In genomic region chr6:134105514-134106201, GRCm38 (mm10) we compare ENCODE assay signal across 8 mouse cellular contexts.
DNase-seq lines count a peak whose midpoint lies in the region; ATAC-seq and TF ChIP-seq lines count a peak whose summit lies in the region.

No protein-coding gene starts in this region.

- intact Hi-C loops in gastrocnemius, postnatal 14 days (cut with DNase I; ENCODE audit: low total_unique reads): no loop called here

- no peak for ATAC-seq in midbrain, postnatal 0 days (ENCODE audit: low FRiP score)
- ATAC-seq in midbrain, embryonic 15.5 days (replicated peaks): no peak
- peak; percentile 45; the same call in 1 of the 2 replicates for ATAC-seq in heart, embryonic 15.5 days (replicated peaks; ENCODE audit: insufficient number of reproducible peaks, insufficient read depth, low FRiP score, low read depth)
- ATAC-seq in liver, embryonic 15.5 days (ENCODE audit: insufficient read depth): peak; percentile 32; the same call in 1 of the 2 replicates

- no peaks in the 10 kb centered on the region for H3K27me3 ChIP-seq in midbrain, postnatal 0 days (ENCODE audit: insufficient read depth, low read length)
- no peaks in the 10 kb centered on the region for H3K27me3 ChIP-seq in midbrain, embryonic 15.5 days (replicated peaks)
- no peaks in the 10 kb centered on the region for H3K27me3 ChIP-seq in heart, embryonic 15.5 days
- no peaks in the 10 kb centered on the region for H3K27me3 ChIP-seq in liver, embryonic 15.5 days

- WGBS in midbrain, postnatal 0 days: 65% methylated on average over 15 of the region's 15 CpGs
- WGBS in midbrain, embryonic 15.5 days: 72% methylated on average over 15 of the region's 15 CpGs
- 23% methylated on average over 15 of the region's 15 CpGs for WGBS in heart, embryonic 15.5 days
- WGBS in liver, embryonic 15.5 days (ENCODE audit: insufficient replicate concordance): 31% methylated on average over 15 of the region's 15 CpGs

- no peaks in the 10 kb centered on the region for H3K36me3 ChIP-seq in midbrain, postnatal 0 days (ENCODE audit: insufficient read depth, low read length)
- H3K36me3 ChIP-seq in midbrain, embryonic 15.5 days (replicated peaks): no peaks in the 10 kb centered on the region
- H3K36me3 ChIP-seq in heart, embryonic 15.5 days: peaks cover 5% of the 10 kb centered on the region; the same call in 1 of the 2 replicates
- no peaks in the 10 kb centered on the region for H3K36me3 ChIP-seq in liver, embryonic 15.5 days (replicated peaks)

- H3K4me1 ChIP-seq in midbrain, postnatal 0 days (ENCODE audit: insufficient read depth, low read length): no peaks in the 10 kb centered on the region
- H3K4me1 ChIP-seq in midbrain, embryonic 15.5 days: peaks cover 10% of the 10 kb centered on the region; the same call in 1 of the 2 replicates
- peaks cover 53% of the 10 kb centered on the region for H3K4me1 ChIP-seq in heart, embryonic 15.5 days (replicated peaks)
- H3K4me1 ChIP-seq in liver, embryonic 15.5 days (replicated peaks): peaks cover 20% of the 10 kb centered on the region

- no peak overlapping the region for H3K4me2 ChIP-seq in midbrain, postnatal 0 days (ENCODE audit: low read depth, low read length, poor library complexity, severe bottlenecking)
- no peak overlapping the region for H3K4me2 ChIP-seq in midbrain, embryonic 15.5 days
- H3K4me2 ChIP-seq in heart, embryonic 15.5 days: peak overlapping the region; percentile 35
- H3K4me2 ChIP-seq in liver, embryonic 15.5 days: no peak overlapping the region

- H3K27ac ChIP-seq in midbrain, postnatal 0 days (ENCODE audit: low read depth, low read length): no peak overlapping the region
- H3K27ac ChIP-seq in midbrain, embryonic 15.5 days: no peak overlapping the region
- H3K27ac ChIP-seq in heart, embryonic 15.5 days: peak overlapping the region; percentile 67
- no peak overlapping the region for H3K27ac ChIP-seq in liver, embryonic 15.5 days (replicated peaks)

- TF ChIP-seq CTCF in midbrain, postnatal 0 days (IDR thresholded peaks at IDR 0.05): no peak

- no peak overlapping the region for H3K9ac ChIP-seq in midbrain, postnatal 0 days (replicated peaks; ENCODE audit: low read length, poor library complexity, severe bottlenecking)
- no peak overlapping the region for H3K9ac ChIP-seq in midbrain, embryonic 15.5 days
- no peak overlapping the region for H3K9ac ChIP-seq in heart, embryonic 15.5 days
- no peak overlapping the region for H3K9ac ChIP-seq in liver, embryonic 15.5 days

- no peak overlapping the region for H3K4me3 ChIP-seq in midbrain, postnatal 0 days (ENCODE audit: low read depth, low read length)
- no peak overlapping the region for H3K4me3 ChIP-seq in midbrain, embryonic 15.5 days
- no peak overlapping the region for H3K4me3 ChIP-seq in heart, embryonic 15.5 days
- H3K4me3 ChIP-seq in liver, embryonic 15.5 days (replicated peaks): no peak overlapping the region

- no peaks in the 10 kb centered on the region for H3K9me3 ChIP-seq in midbrain, postnatal 0 days (ENCODE audit: low read length)
- no peaks in the 10 kb centered on the region for H3K9me3 ChIP-seq in midbrain, embryonic 15.5 days
- H3K9me3 ChIP-seq in heart, embryonic 15.5 days (replicated peaks): no peaks in the 10 kb centered on the region
- no peaks in the 10 kb centered on the region for H3K9me3 ChIP-seq in liver, embryonic 15.5 days (replicated peaks)

- peak; percentile 17 for DNase-seq in cerebellum, adult 9-10 months
- no peak for DNase-seq in cerebellum, adult 9-11 months
- peak; percentile 68 for DNase-seq in midbrain, postnatal 0 days (ENCODE audit: low spot score)
- no peak for DNase-seq in c-Kit-positive CD71-positive TER-119-positive erythroid progenitor cells, embryonic 14.5 days (ENCODE audit: low spot score)
- DNase-seq in gastrocnemius, postnatal 14 days: no peak

Comparison
In these comparisons a context has a peak if more than half of its experiments do, and no peak if none do; other contexts are left out.
1. DNase-seq: peak in cerebellum, adult 9-10 months (single experiment) and midbrain, postnatal 0 days (single experiment); none in cerebellum, adult 9-11 months (single experiment), c-Kit-positive CD71-positive TER-119-positive erythroid progenitor cells, embryonic 14.5 days (single experiment) and gastrocnemius, postnatal 14 days (single experiment).
2. ATAC-seq: peak in heart, embryonic 15.5 days (single experiment) and liver, embryonic 15.5 days (single experiment); none in midbrain, postnatal 0 days (single experiment) and midbrain, embryonic 15.5 days (single experiment).